Mouse (Mus musculus) kidney, postnatal 0 days (tissue): ENCODE data around the gene Nsmce3. TPM values are rescaled to one million over a fixed set of nuclear protein-coding genes. Genes with fewer than 3 reads are reported as not detected.

Experiments
- ATAC-seq: fragments of 200-750 bp; cut with Nextera tagmentation; replicated peaks from 2 replicates; pipeline ENCODE4 v1.8.0; 2017; ENCODE audit warnings: low read depth, moderate number of reproducible peaks, moderate TSS enrichment, moderate library complexity; ENCODE audit not compliant: low FRiP score
- DNase-seq: peaks from one replicate; pipeline ENCODE4 v3.0.0-alpha.2; 2016; ENCODE audit warnings: low spot score
- H3K27ac ChIP-seq: fragments of 300-500 bp; sonication (generic); 2 replicates; pipeline ENCODE4 v1.5.1; 2014; ENCODE audit warnings: mild to moderate bottlenecking
- H3K27me3 ChIP-seq: fragments of 300-500 bp; sonication (generic); 2 replicates; pipeline ENCODE4 v1.6.1; 2014; ENCODE audit warnings: low read length, mixed read lengths; ENCODE audit not compliant: insufficient read depth
- H3K36me3 ChIP-seq: fragments of 300-500 bp; sonication (generic); 2 replicates; pipeline ENCODE4 v1.6.1; 2014; ENCODE audit warnings: low read length, mixed read lengths; ENCODE audit not compliant: insufficient read depth
- H3K4me1 ChIP-seq: fragments of 300-500 bp; sonication (generic); replicated peaks from 2 replicates; pipeline ENCODE4 v1.6.1; 2014; ENCODE audit warnings: antibody characterized with exemption, low read length, mixed read lengths; ENCODE audit not compliant: insufficient read depth
- H3K4me2 ChIP-seq: fragments of 300-500 bp; sonication (generic); 2 replicates; pipeline ENCODE4 v1.6.1; 2014; ENCODE audit warnings: mild to moderate bottlenecking, low read length, moderate library complexity, mixed read lengths
- H3K4me3 ChIP-seq: fragments of 300-500 bp; sonication (generic); replicated peaks from 2 replicates; pipeline ENCODE4 v1.5.1; 2014; ENCODE audit warnings: low read depth, low read length
- H3K9ac ChIP-seq: fragments of 300-500 bp; sonication (generic); 2 replicates; pipeline ENCODE4 v1.6.1; 2014; ENCODE audit warnings: low read depth, low read length
- H3K9me3 ChIP-seq: fragments of 300-500 bp; sonication (generic); replicated peaks from 2 replicates; pipeline ENCODE4 v1.6.1; 2016; ENCODE audit warnings: low read length, inconsistent platforms, mixed read lengths
- CTCF ChIP-seq: IDR thresholded peaks from 2 replicates; pipeline ENCODE4 v1.5.1; 2016; ENCODE audit warnings: antibody characterized with exemption, low read depth, mild to moderate bottlenecking, moderate library complexity
- WGBS: fragments of 180-500 bp; shearing (Covaris S2); extraction: QIAGEN DNeasy Blood & Tissue Kit; methylation state at CpG from one replicate; pipeline ENCODE4 v1.1.7; 2014; 5-methylcytosine and 5-hydroxymethylcytosine counted together
- polyA plus RNA-seq: library from polyadenylated mRNA; unstranded; fragments of >200 nt; fragmentation: Nextera tagmentation; extraction: Ambion mirVana; gene quantifications from 2 replicates; pipeline ENCODE4 v1.2.1, GENCODE M21; 2015

Nsmce3 gene
- polyA plus RNA-seq, 1 experiment from 2014 or later = 10.1 TPM

- no peaks in the 10 kb centered on the region for H3K9me3 ChIP-seq
- H3K27ac ChIP-seq = no peak overlapping the region
- no peaks in the 10 kb centered on the region for H3K4me1 ChIP-seq
- H3K9ac ChIP-seq = no peak overlapping the region
- no peak for DNase-seq
- no peaks in the 10 kb centered on the region for H3K36me3 ChIP-seq
- no peaks in the 10 kb centered on the region for H3K27me3 ChIP-seq
- no peak overlapping the region for H3K4me3 ChIP-seq
- no peak for TF ChIP-seq CTCF
- H3K4me2 ChIP-seq = no peak overlapping the region
- 76% methylated on average over 11 of the region's 11 CpGs for WGBS
- no peak for ATAC-seq
Measured at GRCm38 (mm10) chr7:64884187-64884862, 11.5 kb upstream of the Nsmce3 start.

- H3K36me3 ChIP-seq = no peaks in the 10 kb centered on the region
- no peak overlapping the region for H3K4me2 ChIP-seq
- DNase-seq (no peak), ATAC-seq (no peak)
- TF ChIP-seq CTCF = no peak
- WGBS = 72% methylated on average over 6 of the region's 6 CpGs
- no peaks in the 10 kb centered on the region for H3K9me3 ChIP-seq
- no peak overlapping the region for H3K9ac ChIP-seq
- no peaks in the 10 kb centered on the region for H3K4me1 ChIP-seq
- no peaks in the 10 kb centered on the region for H3K27me3 ChIP-seq
- no peak overlapping the region for H3K27ac ChIP-seq
- no peak overlapping the region for H3K4me3 ChIP-seq
Measured at GRCm38 (mm10) chr7:64882243-64882642, 9.4 kb upstream of the Nsmce3 start.

- 74% methylated on average over 7 of the region's 7 CpGs for WGBS
- no peaks in the 10 kb centered on the region for H3K4me1 ChIP-seq
- no peak overlapping the region for H3K9ac ChIP-seq
- no peak overlapping the region for H3K27ac ChIP-seq
- no peak for DNase-seq
- H3K9me3 ChIP-seq = no peaks in the 10 kb centered on the region
- no peaks in the 10 kb centered on the region for H3K36me3 ChIP-seq
- no peak overlapping the region for H3K4me3 ChIP-seq
- no peak for ATAC-seq
- H3K27me3 ChIP-seq = no peaks in the 10 kb centered on the region
- H3K4me2 ChIP-seq = no peak overlapping the region
- no peak for TF ChIP-seq CTCF
Measured at GRCm38 (mm10) chr7:64881387-64881786, 8.6 kb upstream of the Nsmce3 start.

GRCm38 (mm10) chr7:64880415-64880814, 7.6 kb upstream of the Nsmce3 start:
- H3K4me2 ChIP-seq = no peak overlapping the region
- H3K9me3 ChIP-seq = no peaks in the 10 kb centered on the region
- H3K4me3 ChIP-seq = no peak overlapping the region
- DNase-seq (no peak), ATAC-seq (no peak)
- H3K27me3 ChIP-seq = no peaks in the 10 kb centered on the region
- no peak for TF ChIP-seq CTCF
- H3K27ac ChIP-seq = no peak overlapping the region
- no peaks in the 10 kb centered on the region for H3K4me1 ChIP-seq
- 80% methylated on average over 5 of the region's 5 CpGs for WGBS
- H3K36me3 ChIP-seq = no peaks in the 10 kb centered on the region
- H3K9ac ChIP-seq = no peak overlapping the region

GRCm38 (mm10) chr7:64874941-64875340, 2.1 kb upstream of the Nsmce3 start:
- 80% methylated on average over 4 of the region's 4 CpGs for WGBS
- TF ChIP-seq CTCF = no peak
- H3K4me1 ChIP-seq = peaks cover 7% of the 10 kb centered on the region

GRCm38 (mm10) chr7:64873266-64873665, 469 bp upstream of the Nsmce3 start:
- H3K9ac ChIP-seq = no peak overlapping the region
- H3K27me3 ChIP-seq = no peaks in the 10 kb centered on the region
- no peak overlapping the region for H3K27ac ChIP-seq
- no peaks in the 10 kb centered on the region for H3K36me3 ChIP-seq
- H3K9me3 ChIP-seq = no peaks in the 10 kb centered on the region
- peak overlapping the region; percentile 82 for H3K4me2 ChIP-seq
- 37% methylated on average over 11 of the region's 11 CpGs for WGBS
- H3K4me3 ChIP-seq = peak overlapping the region; percentile 83; the same call in 1 of the 2 replicates
- TF ChIP-seq CTCF = no peak
- DNase-seq (no peak), ATAC-seq (peak; percentile 2; the same call in 1 of the 2 replicates)
- H3K4me1 ChIP-seq = peaks cover 7% of the 10 kb centered on the region

More at GRCm38 (mm10) chr7:64874941-64875340, 2.1 kb upstream of the Nsmce3 start:
- ATAC-seq (no peak), DNase-seq (no peak)
- H3K27me3 ChIP-seq = no peaks in the 10 kb centered on the region
- no peaks in the 10 kb centered on the region for H3K36me3 ChIP-seq
- no peak overlapping the region for H3K4me2 ChIP-seq
- H3K4me3 ChIP-seq = no peak overlapping the region
- H3K9ac ChIP-seq = no peak overlapping the region
- no peaks in the 10 kb centered on the region for H3K9me3 ChIP-seq
- H3K27ac ChIP-seq = no peak overlapping the region
